Mouse (Mus musculus): ENCODE measurements around the gene Gna11. TPM values are rescaled to one million over a fixed set of nuclear protein-coding genes. Genes with fewer than 3 reads are reported as not detected.

Gene Gna11
- polyA plus RNA-seq, 1 experiment from 2014 or later = 24.3 TPM

- Histone ChIP-seq H3K36me3 (ENCODE audit: control insufficient read depth, insufficient read depth) (no peaks in the 10 kb centered on the region), H3K9ac (ENCODE audit: low read depth, low read length) (no peak overlapping the region; the same call in 1 of the 2 replicates), H3K4me2 (ENCODE audit: low read depth, low read length) (peak overlapping the region; percentile 65), H3K27ac (ENCODE audit: low read length) (no peak overlapping the region), H3K4me3 (ENCODE audit: low read depth, low read length) (peak overlapping the region; percentile 52), H3K4me1 (ENCODE audit: control insufficient read depth, low read depth, low read length) (peaks cover 9% of the 10 kb centered on the region), H3K27me3 (ENCODE audit: control insufficient read depth, insufficient read depth, low read depth, low read length) (peaks cover 46% of the 10 kb centered on the region), H3K9me3 (replicated peaks; ENCODE audit: control insufficient read depth, low read length) (no peaks in the 10 kb centered on the region; the same call in 1 of the 2 replicates)
- WGBS (ENCODE audit: insufficient replicate concordance) = 4% methylated on average over 35 of the region's 35 CpGs
- ATAC-seq (ENCODE audit: low read depth) = no peak
Measured at GRCm38 (mm10) chr10:81481605-81482532, 63.1 kb downstream of the Gna11 start.

Small RNA genes within 50 kb of the gene (microRNA-seq; reads per million reads assigned to microRNA genes)
- gene Gm25595 = not detected

Other genes starting within 250 kb of the Gna11 start
- 18.4 and 18.7 TPM in 2 replicates for gene Cactin, start 224.1 kb downstream of the Gna11 start, polyA plus RNA-seq (2015; fragmentation: Nextera tagmentation; extraction: Ambion mirVana)
- 4.3 and 4.5 TPM in 2 replicates for gene Tbxa2r, start 216.5 kb downstream of the Gna11 start, polyA plus RNA-seq (2015; fragmentation: Nextera tagmentation; extraction: Ambion mirVana)
- gene Gipc3, start 201.9 kb downstream of the Gna11 start, polyA plus RNA-seq (2015; fragmentation: Nextera tagmentation; extraction: Ambion mirVana) = not detected in 2 replicates
- gene Hmg20b, start 194.7 kb downstream of the Gna11 start, polyA plus RNA-seq (2015; fragmentation: Nextera tagmentation; extraction: Ambion mirVana) = 19.8 and 22.5 TPM in 2 replicates
- 9.2 and 11.9 TPM in 2 replicates for gene Mfsd12, start 187.7 kb downstream of the Gna11 start, polyA plus RNA-seq (2015; fragmentation: Nextera tagmentation; extraction: Ambion mirVana)
- gene 4930404N11Rik, start 179.4 kb downstream of the Gna11 start, polyA plus RNA-seq (2015; fragmentation: Nextera tagmentation; extraction: Ambion mirVana) = 1.9 and 2.5 TPM in 2 replicates
- gene Fzr1, start 166.7 kb downstream of the Gna11 start, polyA plus RNA-seq (2015; fragmentation: Nextera tagmentation; extraction: Ambion mirVana) = 128 and 138 TPM in 2 replicates
- 46.3 and 48.3 TPM in 2 replicates for gene Dohh, start 160.8 kb downstream of the Gna11 start, polyA plus RNA-seq (2015; fragmentation: Nextera tagmentation; extraction: Ambion mirVana)
- 0.54 and 0.55 TPM in 2 replicates for gene Gm48551, start 160.7 kb downstream of the Gna11 start, polyA plus RNA-seq (2015; fragmentation: Nextera tagmentation; extraction: Ambion mirVana)
- 0.44 and 0.48 TPM in 2 replicates for gene Gm48552, start 156.2 kb downstream of the Gna11 start, polyA plus RNA-seq (2015; fragmentation: Nextera tagmentation; extraction: Ambion mirVana)
- 1.7 and 4.1 TPM in 2 replicates for gene Smim24, start 152.1 kb downstream of the Gna11 start, polyA plus RNA-seq (2015; fragmentation: Nextera tagmentation; extraction: Ambion mirVana)
- gene Nfic, start 89.6 kb downstream of the Gna11 start, polyA plus RNA-seq (2015; fragmentation: Nextera tagmentation; extraction: Ambion mirVana) = 10.2 and 12.0 TPM in 2 replicates
- gene Celf5, start 62.5 kb downstream of the Gna11 start, polyA plus RNA-seq (2015; fragmentation: Nextera tagmentation; extraction: Ambion mirVana) = 0.05 TPM in 1 of 2 replicates, not detected in the other
- 39.3 and 47.1 TPM in 2 replicates for gene Ncln, start 48.8 kb downstream of the Gna11 start, polyA plus RNA-seq (2015; fragmentation: Nextera tagmentation; extraction: Ambion mirVana)
- gene S1pr4, start 45.1 kb downstream of the Gna11 start, polyA plus RNA-seq (2015; fragmentation: Nextera tagmentation; extraction: Ambion mirVana) = 4.8 and 5.3 TPM in 2 replicates
- 4.3 and 4.4 TPM in 2 replicates for gene Gna15, start 21.0 kb downstream of the Gna11 start, polyA plus RNA-seq (2015; fragmentation: Nextera tagmentation; extraction: Ambion mirVana)
- gene Aes, start 14.3 kb upstream of the Gna11 start, polyA plus RNA-seq (2015; fragmentation: Nextera tagmentation; extraction: Ambion mirVana) = 131 and 141 TPM in 2 replicates
- gene Tle2, start 29.4 kb upstream of the Gna11 start, polyA plus RNA-seq (2015; fragmentation: Nextera tagmentation; extraction: Ambion mirVana) = 1.8 and 2.7 TPM in 2 replicates
- gene Tle6, start 55.9 kb upstream of the Gna11 start, polyA plus RNA-seq (2015; fragmentation: Nextera tagmentation; extraction: Ambion mirVana) = 3.5 and 4.5 TPM in 2 replicates
- gene BC025920, start 61.1 kb upstream of the Gna11 start, polyA plus RNA-seq (2015; fragmentation: Nextera tagmentation; extraction: Ambion mirVana) = 0.35 and 0.36 TPM in 2 replicates
- gene Sirt6, start 82.6 kb upstream of the Gna11 start, polyA plus RNA-seq (2015; fragmentation: Nextera tagmentation; extraction: Ambion mirVana) = 6.9 and 8.1 TPM in 2 replicates
- 2.1 and 2.4 TPM in 2 replicates for gene Ankrd24, start 83.3 kb upstream of the Gna11 start, polyA plus RNA-seq (2015; fragmentation: Nextera tagmentation; extraction: Ambion mirVana)
- 1.1 and 1.3 TPM in 2 replicates for gene Gm10778, start 103.9 kb upstream of the Gna11 start, polyA plus RNA-seq (2015; fragmentation: Nextera tagmentation; extraction: Ambion mirVana)
- 3.5 and 4.4 TPM in 2 replicates for gene Zfp433, start 159.6 kb upstream of the Gna11 start, polyA plus RNA-seq (2015; fragmentation: Nextera tagmentation; extraction: Ambion mirVana)
- gene Gm3055, start 226.0 kb upstream of the Gna11 start, polyA plus RNA-seq (2015; fragmentation: Nextera tagmentation; extraction: Ambion mirVana) = 1.1 TPM in 2 replicates

All from liver, embryonic 16.5 days (tissue).